ENCODE assay signal across 15 mouse cellular contexts in genomic region chr1:162020303-162020731, GRCm38 (mm10). TPM values are rescaled to one million over a fixed set of nuclear protein-coding genes. Genes with fewer than 3 reads are reported as not detected.
DNase-seq lines count a peak whose midpoint lies in the region; ATAC-seq and TF ChIP-seq lines count a peak whose summit lies in the region.
"Had no signal": no experiment of that assay in that cellular context is flagged by ENCODE, and none has a peak within 500 bp of the region (broad histone marks: within the 10 kb centered on the region; RNA-seq: fewer than 3 reads in every experiment).

No protein-coding gene starts in this region.

- 76% methylated on average over 7 of the region's 7 CpGs for WGBS in heart, embryonic 16.5 days
- 54% methylated on average over 7 of the region's 7 CpGs for WGBS in intestine, embryonic 16.5 days
- WGBS in cerebellum, adult 2 months = 81% methylated on average over 7 of the region's 7 CpGs

- DNase-seq in heart, postnatal 25 days (ENCODE audit: low spot score) = no peak
- peak; percentile 70 for DNase-seq in 3T3-L1 (ENCODE audit: low read depth, low spot score)
- peak; percentile 37 for DNase-seq in embryo, embryonic 11.5 days (ENCODE audit: low read depth, low spot score)
- DNase-seq in gastrocnemius, adult 8-10 months (ENCODE audit: low spot score in 2 of 2) = no peak
- DNase-seq in adrenal gland, postnatal 14 days = no peak
- DNase-seq in cerebellum, adult 2 months = no peak
- DNase-seq: cerebellum, postnatal 25 days; heart, adult 18-20 months; kidney, postnatal 25 days had no signal

- 0 out of 2 replicates have a peak, but pooled peaks have one; percentile 23 for ATAC-seq in heart, embryonic 16.5 days (replicated peaks; ENCODE audit: extremely low read depth, insufficient read depth, low FRiP score)
- 0 out of 2 replicates have a peak, but pooled peaks have one; percentile 25 for ATAC-seq in intestine, embryonic 16.5 days

- intact Hi-C loops in heart, postnatal 25 days (cut with DNase I) = no loop called here

- H3K36me3 ChIP-seq in heart, embryonic 16.5 days (ENCODE audit: control insufficient read depth, insufficient read depth) = no peaks in the 10 kb centered on the region
- no peaks in the 10 kb centered on the region for H3K36me3 ChIP-seq in intestine, embryonic 16.5 days (ENCODE audit: control insufficient read depth, insufficient read depth, low read length)

- no peak for TF ChIP-seq CTCF in cerebellum, adult 2 months (IDR thresholded peaks at IDR 0.05; ENCODE audit: borderline replicate concordance, insufficient read depth, low read depth, low read length)

- H3K9me3 ChIP-seq in heart, embryonic 16.5 days (replicated peaks; ENCODE audit: control insufficient read depth, low read length) = no peaks in the 10 kb centered on the region
- no peaks in the 10 kb centered on the region for H3K9me3 ChIP-seq in intestine, embryonic 16.5 days (ENCODE audit: control insufficient read depth, low read length)

- H3K4me1 ChIP-seq in heart, embryonic 16.5 days (ENCODE audit: control insufficient read depth, insufficient read depth, low read length) = peaks cover 8% of the 10 kb centered on the region; the same call in 1 of the 2 replicates
- H3K4me1 ChIP-seq in intestine, embryonic 16.5 days (ENCODE audit: control insufficient read depth, insufficient read depth, low read length) = peaks cover 16% of the 10 kb centered on the region
- H3K4me1 ChIP-seq in cerebellum, adult 2 months (ENCODE audit: control insufficient read depth, insufficient read depth, low read length) = no peaks in the 10 kb centered on the region

- H3K4me3 ChIP-seq in heart, embryonic 16.5 days (ENCODE audit: low read length) = no peak overlapping the region
- H3K4me3 ChIP-seq in intestine, embryonic 16.5 days (ENCODE audit: low read length) = no peak overlapping the region
- no peak overlapping the region for H3K4me3 ChIP-seq in cerebellum, adult 2 months (replicated peaks; ENCODE audit: insufficient read depth, low read depth, low read length)

- no peak overlapping the region for H3K9ac ChIP-seq in heart, embryonic 16.5 days (ENCODE audit: low read length)
- no peak overlapping the region for H3K9ac ChIP-seq in intestine, embryonic 16.5 days (ENCODE audit: low read depth, low read length)

- no peak for TF ChIP-seq POLR2A in cerebellum, adult 2 months (IDR thresholded peaks at IDR 0.05; ENCODE audit: borderline replicate concordance, insufficient read depth, low read length)

- no peak overlapping the region for H3K4me2 ChIP-seq in heart, embryonic 16.5 days (ENCODE audit: low read depth, low read length)
- H3K4me2 ChIP-seq in intestine, embryonic 16.5 days (ENCODE audit: low read depth, low read length) = no peak overlapping the region

- no peak overlapping the region for H3K27ac ChIP-seq in heart, embryonic 16.5 days (ENCODE audit: low read length)
- H3K27ac ChIP-seq in intestine, embryonic 16.5 days (ENCODE audit: low read length) = peak overlapping the region; percentile 11; the same call in 1 of the 2 replicates
- no peak overlapping the region for H3K27ac ChIP-seq in cerebellum, adult 2 months (ENCODE audit: insufficient read depth, low read length)

- no peaks in the 10 kb centered on the region for H3K27me3 ChIP-seq in heart, embryonic 16.5 days (ENCODE audit: control insufficient read depth, insufficient read depth, low read length)
- H3K27me3 ChIP-seq in intestine, embryonic 16.5 days (replicated peaks; ENCODE audit: control insufficient read depth, insufficient read depth, low read length) = no peaks in the 10 kb centered on the region
- H3K27me3 ChIP-seq in cerebellum, adult 2 months (ENCODE audit: control insufficient read depth, insufficient read depth, low read length) = no peaks in the 10 kb centered on the region

RNA-seq across cellular contexts. Expression of gene 4930558K02Rik, which starts 40.9 kb away (rescaled TPM):
- not detected in 2 replicates for polyA plus RNA-seq in heart, embryonic 16.5 days (2015; fragmentation: Nextera tagmentation; extraction: Ambion mirVana)
- total RNA-seq in heart, postnatal 25 days (2021) = not detected
- polyA plus RNA-seq in intestine, embryonic 16.5 days (2015; fragmentation: Nextera tagmentation; extraction: Ambion mirVana) = not detected in 2 replicates
- total RNA-seq in gastrocnemius, adult 8-10 months (2022) = not detected
- not detected in 2 replicates for total RNA-seq in adrenal gland, postnatal 14 days (2021)
- polyA plus RNA-seq in cerebellum, adult 2 months (2012; rRNA removed) = not detected in 2 replicates
- total RNA-seq: heart, adult 18-20 months; hematopoietic stem cell, adult 5-6 weeks; left cerebral cortex, postnatal 10 days; megakaryocyte progenitor cell, adult 5-6 weeks had no signal
- polyA plus RNA-seq: liver, embryonic 16.5 days had no signal

RNA-seq across cellular contexts. Expression of gene Pigc, which starts 51.3 kb away (rescaled TPM):
- polyA plus RNA-seq in heart, embryonic 16.5 days (2015; fragmentation: Nextera tagmentation; extraction: Ambion mirVana) = 27.0 and 31.7 TPM in 2 replicates
- total RNA-seq in heart, postnatal 25 days (2021) = 10 to 100 TPM; 16.5 to 16.9 TPM
- 35.3 and 35.8 TPM in 2 replicates for polyA plus RNA-seq in intestine, embryonic 16.5 days (2015; fragmentation: Nextera tagmentation; extraction: Ambion mirVana)
- 10 to 100 TPM; 12.3 to 17.0 (median 13.7) TPM for total RNA-seq in gastrocnemius, adult 8-10 months (2022)
- 18.0 and 23.1 TPM in 2 replicates for total RNA-seq in adrenal gland, postnatal 14 days (2021)
- polyA plus RNA-seq in cerebellum, adult 2 months (2012; rRNA removed) = 20.4 and 21.5 TPM in 2 replicates

Comparison
In these comparisons a context has a peak if more than half of its experiments do, and no peak if none do; other contexts are left out.
1. DNase-seq: peak in 3T3-L1 (single experiment) and embryo, embryonic 11.5 days (single experiment); none in heart, postnatal 25 days (single experiment), gastrocnemius, adult 8-10 months (0 of 2), adrenal gland, postnatal 14 days (single experiment) and cerebellum, adult 2 months (0 of 2).